8 mouse cellular contexts compared by ENCODE assay signal in genomic region chr9:63726088-63727010, GRCm38 (mm10). TPM values are rescaled to one million over a fixed set of nuclear protein-coding genes. Genes with fewer than 3 reads are reported as not detected.
DNase-seq lines count a peak whose midpoint lies in the region; ATAC-seq and TF ChIP-seq lines count a peak whose summit lies in the region.

No protein-coding gene starts in this region.

- intact Hi-C loops in left cerebral cortex, postnatal 14 days (cut with DNase I) = no loop called here

- no peak overlapping the region for H3K4me2 ChIP-seq in kidney, embryonic 16.5 days (replicated peaks; ENCODE audit: low read depth, low read length)
- H3K4me2 ChIP-seq in embryonic facial prominence, embryonic 11.5 days (ENCODE audit: low read depth, low read length) = no peak overlapping the region
- no peak overlapping the region for H3K4me2 ChIP-seq in lung, postnatal 0 days (replicated peaks; ENCODE audit: low read depth, low read length)

- peaks cover 69% of the 10 kb centered on the region for H3K4me1 ChIP-seq in kidney, embryonic 16.5 days (ENCODE audit: insufficient read depth, low read length)
- peaks cover 6% of the 10 kb centered on the region; the same call in 1 of the 2 replicates for H3K4me1 ChIP-seq in embryonic facial prominence, embryonic 11.5 days (ENCODE audit: control insufficient read depth, insufficient read depth, low read length)
- H3K4me1 ChIP-seq in lung, postnatal 0 days (ENCODE audit: insufficient read depth, low read depth, low read length) = peaks cover 27% of the 10 kb centered on the region; the same call in 1 of the 2 replicates

- H3K36me3 ChIP-seq in kidney, embryonic 16.5 days (ENCODE audit: insufficient read depth, low read length) = no peaks in the 10 kb centered on the region
- H3K36me3 ChIP-seq in embryonic facial prominence, embryonic 11.5 days (replicated peaks; ENCODE audit: control insufficient read depth, insufficient read depth, low read depth, low read length) = no peaks in the 10 kb centered on the region
- H3K36me3 ChIP-seq in lung, postnatal 0 days (ENCODE audit: insufficient read depth, low read length) = no peaks in the 10 kb centered on the region

- 22% methylated on average over 13 of the region's 13 CpGs for WGBS in kidney, embryonic 16.5 days
- 54% methylated on average over 13 of the region's 13 CpGs for WGBS in embryonic facial prominence, embryonic 11.5 days
- 33% methylated on average over 13 of the region's 13 CpGs for WGBS in lung, postnatal 0 days

- no peak for TF ChIP-seq CTCF in lung, postnatal 0 days (IDR thresholded peaks at IDR 0.05)

- ATAC-seq in kidney, embryonic 16.5 days (ENCODE audit: low FRiP score, low TSS enrichment) = peak; percentile 70
- ATAC-seq in embryonic facial prominence, embryonic 11.5 days (replicated peaks; ENCODE audit: insufficient number of reproducible peaks, low FRiP score, low TSS enrichment, low read depth) = no peak
- peak; percentile 51 for ATAC-seq in lung, postnatal 0 days

- H3K4me3 ChIP-seq in kidney, embryonic 16.5 days (ENCODE audit: low read length) = no peak overlapping the region
- H3K4me3 ChIP-seq in embryonic facial prominence, embryonic 11.5 days (ENCODE audit: low read depth, low read length) = no peak overlapping the region
- no peak overlapping the region for H3K4me3 ChIP-seq in lung, postnatal 0 days (ENCODE audit: low read depth, low read length)

- H3K27ac ChIP-seq in kidney, embryonic 16.5 days (ENCODE audit: low read length) = peak overlapping the region; percentile 87
- H3K27ac ChIP-seq in embryonic facial prominence, embryonic 11.5 days (replicated peaks; ENCODE audit: low read depth, low read length) = peak overlapping the region; percentile 20; the same call in 1 of the 2 replicates
- peak overlapping the region; percentile 77 for H3K27ac ChIP-seq in lung, postnatal 0 days (ENCODE audit: low read length)

- no peaks in the 10 kb centered on the region for H3K9me3 ChIP-seq in kidney, embryonic 16.5 days (ENCODE audit: low read length)
- H3K9me3 ChIP-seq in embryonic facial prominence, embryonic 11.5 days (replicated peaks; ENCODE audit: control insufficient read depth, low read length) = no peaks in the 10 kb centered on the region
- no peaks in the 10 kb centered on the region for H3K9me3 ChIP-seq in lung, postnatal 0 days (ENCODE audit: low read length)

- H3K27me3 ChIP-seq in kidney, embryonic 16.5 days (ENCODE audit: insufficient read depth, low read length) = no peaks in the 10 kb centered on the region
- H3K27me3 ChIP-seq in embryonic facial prominence, embryonic 11.5 days (ENCODE audit: control insufficient read depth, insufficient read depth, low read length) = no peaks in the 10 kb centered on the region
- H3K27me3 ChIP-seq in lung, postnatal 0 days (replicated peaks; ENCODE audit: insufficient read depth, low read length) = no peaks in the 10 kb centered on the region

- no peak for DNase-seq in kidney, adult 11 months
- DNase-seq in embryonic facial prominence, embryonic 11.5 days (ENCODE audit: low spot score) = no peak
- DNase-seq in heart, postnatal 4 days = peak; percentile 60
- DNase-seq in lung, postnatal 0 days (ENCODE audit: low spot score) = peak; percentile 70
- no peak for DNase-seq in left cerebral cortex, postnatal 14 days (ENCODE audit: low spot score in 2 of 2)
- DNase-seq in right cerebral cortex, postnatal 4 days = no peak
- DNase-seq in urinary bladder, postnatal 10 days (ENCODE audit: low spot score) = no peak

- no peak for TF ChIP-seq EP300 in lung, postnatal 0 days (IDR thresholded peaks at IDR 0.05)

- peak overlapping the region; percentile 30 for H3K9ac ChIP-seq in kidney, embryonic 16.5 days (replicated peaks; ENCODE audit: low read length)
- peak overlapping the region; percentile 34; the same call in 1 of the 2 replicates for H3K9ac ChIP-seq in embryonic facial prominence, embryonic 11.5 days (replicated peaks; ENCODE audit: low read length)
- no peak overlapping the region for H3K9ac ChIP-seq in lung, postnatal 0 days (replicated peaks; ENCODE audit: low read depth)

RNA-seq across cellular contexts. Expression of gene Smad3, which starts 31.4 kb away (rescaled TPM):
- 27.8 and 27.9 TPM in 2 replicates for polyA plus RNA-seq in kidney, embryonic 16.5 days (2015; fragmentation: Nextera tagmentation; extraction: Ambion mirVana)
- polyA plus RNA-seq in embryonic facial prominence, embryonic 11.5 days (2014; fragmentation: Nextera tagmentation; extraction: Ambion mirVana) = 19.0 and 21.9 TPM in 2 replicates
- total RNA-seq in heart, postnatal 4 days (2021) = 10 to 100 TPM; 20.7 to 20.9 TPM
- polyA plus RNA-seq in lung, postnatal 0 days (2015; fragmentation: Nextera tagmentation; extraction: Ambion mirVana) = 11.8 and 12.3 TPM in 2 replicates
- 10 to 100 TPM; 36.9 to 38.3 TPM for total RNA-seq in left cerebral cortex, postnatal 14 days (2021)

Comparison
In these comparisons a context has a peak if more than half of its experiments do, and no peak if none do; other contexts are left out.
1. H3K27ac ChIP-seq: peak in every context shown above with its lines; median percentile 87 in kidney, embryonic 16.5 days; 77 in lung, postnatal 0 days; 20 in embryonic facial prominence, embryonic 11.5 days.
2. DNase-seq: peak in heart, postnatal 4 days (single experiment) and lung, postnatal 0 days (single experiment); none in kidney, adult 11 months (single experiment), embryonic facial prominence, embryonic 11.5 days (single experiment), left cerebral cortex, postnatal 14 days (0 of 2), right cerebral cortex, postnatal 4 days (single experiment) and urinary bladder, postnatal 10 days (single experiment).